Mouse (Mus musculus) cerebellum, postnatal 4 days (tissue): ENCODE measurements around the gene Gm49661.

Source experiments
- DNase-seq, 2 experiments: peaks; one replicate each; pipeline ENCODE4 v3.0.0; 2022; ENCODE audit warnings: low spot score in 2 of 2, mixed read lengths in 1 of 2

Gm49661 gene

DNA sequence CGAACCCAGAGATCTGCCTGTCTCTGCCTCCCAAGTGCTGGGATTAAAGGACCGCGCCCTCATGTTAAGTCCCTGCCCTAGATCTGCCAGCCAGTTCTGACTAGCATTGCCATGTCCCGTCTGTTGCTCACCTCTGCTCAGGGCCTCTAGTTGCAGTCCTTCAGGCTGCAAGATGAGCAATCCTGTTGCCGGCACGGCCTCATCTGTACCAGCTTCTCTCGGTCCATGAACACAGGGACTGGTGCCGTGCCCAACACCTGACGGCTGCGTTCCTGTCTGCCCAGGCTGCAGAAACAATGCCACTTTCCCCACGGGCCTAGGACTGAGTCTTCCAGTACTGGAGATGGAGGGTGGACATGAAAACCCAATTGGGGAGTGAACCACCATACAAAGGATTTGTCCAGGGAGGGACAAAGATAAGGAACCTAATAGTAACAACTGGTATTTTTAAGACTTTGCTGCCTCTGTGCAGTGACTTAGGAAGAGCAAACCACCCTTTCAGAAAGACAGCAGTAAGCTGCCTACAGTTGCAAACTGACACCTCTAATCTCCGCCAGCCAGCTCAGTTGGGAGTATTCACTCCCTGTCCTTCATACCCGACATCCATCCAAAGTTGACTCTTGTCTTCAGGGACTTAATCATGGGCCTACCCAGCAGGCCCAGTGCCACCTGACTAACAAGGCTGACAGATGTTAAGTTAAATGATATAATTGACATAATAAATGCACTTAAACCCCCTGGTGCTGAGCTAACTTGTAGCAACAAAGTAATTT lies 1.5 kb downstream of the Gm49661 start:
- no peak for DNase-seq

DNA sequence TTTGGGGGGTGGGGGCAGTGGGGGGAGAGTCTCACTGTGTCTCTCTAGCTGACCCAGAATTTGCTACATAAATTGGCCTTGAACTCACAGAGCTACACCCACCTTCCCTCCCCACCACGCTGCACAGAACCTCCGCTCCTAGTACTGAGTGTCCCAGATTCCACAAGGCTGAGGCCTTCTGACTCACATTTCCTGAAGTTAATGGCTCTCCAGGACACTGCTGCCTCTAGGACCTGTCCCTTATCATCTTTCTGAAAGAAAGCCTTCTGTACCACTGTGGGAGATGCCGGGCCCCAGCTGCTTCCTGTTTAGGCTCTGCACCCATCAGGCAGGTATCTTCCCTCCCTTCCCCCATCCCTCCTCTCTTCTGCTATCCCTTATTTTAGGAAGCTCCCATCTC lies 2.6 kb downstream of the Gm49661 start:
- no peak for DNase-seq

DNA sequence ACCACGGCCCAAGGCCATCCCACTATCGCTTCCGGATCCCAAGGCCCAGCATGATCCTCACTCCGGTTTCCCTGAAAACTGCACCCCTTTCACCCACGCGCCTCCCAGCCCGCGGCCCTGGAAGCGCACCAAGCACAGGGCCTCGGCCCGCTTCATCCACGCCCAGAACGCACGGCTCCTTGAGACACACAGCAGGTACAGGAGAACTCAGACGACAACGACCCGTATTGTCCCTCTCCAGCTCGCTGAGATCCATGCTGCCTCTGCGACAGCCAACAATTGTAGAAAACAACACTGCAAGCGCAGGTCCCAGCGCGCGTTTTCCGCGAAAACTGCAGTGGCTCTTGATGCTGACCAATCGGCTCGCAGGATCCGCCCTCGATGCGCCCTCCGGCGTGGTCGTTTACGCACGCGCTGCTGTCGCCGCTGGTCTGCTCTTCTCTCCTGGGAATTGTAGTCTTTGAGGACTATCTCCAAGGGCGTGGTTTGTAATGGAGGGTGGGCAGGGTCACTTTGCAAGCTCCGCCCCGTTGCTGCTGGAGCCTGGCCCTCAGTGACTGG lies 3.4 kb downstream of the Gm49661 start:
- peak; percentile 83 to 90 for DNase-seq

DNA sequence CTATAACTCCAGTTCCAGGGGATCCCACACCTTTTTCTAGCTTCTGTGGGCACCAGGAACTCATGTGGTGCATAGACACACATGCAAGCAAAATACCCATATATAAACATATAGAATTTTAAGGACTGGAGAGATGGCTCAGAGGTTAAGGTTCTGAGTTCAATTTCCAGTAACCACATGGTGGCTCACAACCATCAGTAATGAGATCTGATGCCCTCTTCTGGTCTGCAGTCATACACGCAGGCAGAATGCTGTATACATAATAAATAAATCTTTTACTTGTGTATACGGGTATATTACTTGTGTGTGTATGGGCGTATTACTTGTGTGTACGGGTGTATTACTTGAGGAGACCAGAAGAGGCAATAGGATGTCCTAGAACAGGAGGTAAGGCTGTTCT lies 5.3 kb downstream of the Gm49661 start:
- DNase-seq: no peak

DNA sequence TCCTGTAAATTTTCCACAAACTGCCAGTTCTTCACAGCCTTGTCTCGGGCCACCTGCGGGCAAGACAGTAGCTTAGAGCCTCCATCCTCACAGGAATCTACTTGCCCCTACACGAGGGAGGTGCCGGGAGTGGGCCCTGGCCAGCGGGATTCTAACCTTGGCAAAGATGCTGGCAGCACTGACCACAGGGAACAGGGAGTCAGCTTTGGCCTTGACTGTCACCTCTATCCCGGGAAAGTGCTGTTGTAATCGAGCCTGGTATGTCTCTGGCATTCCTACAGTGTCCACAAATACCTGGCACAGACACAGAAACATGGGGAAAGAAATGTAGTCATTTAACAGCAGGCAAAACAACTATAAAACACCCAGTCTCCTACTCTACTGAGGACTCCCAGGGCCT lies 9.4 kb downstream of the Gm49661 start:
- DNase-seq: no peak

DNA sequence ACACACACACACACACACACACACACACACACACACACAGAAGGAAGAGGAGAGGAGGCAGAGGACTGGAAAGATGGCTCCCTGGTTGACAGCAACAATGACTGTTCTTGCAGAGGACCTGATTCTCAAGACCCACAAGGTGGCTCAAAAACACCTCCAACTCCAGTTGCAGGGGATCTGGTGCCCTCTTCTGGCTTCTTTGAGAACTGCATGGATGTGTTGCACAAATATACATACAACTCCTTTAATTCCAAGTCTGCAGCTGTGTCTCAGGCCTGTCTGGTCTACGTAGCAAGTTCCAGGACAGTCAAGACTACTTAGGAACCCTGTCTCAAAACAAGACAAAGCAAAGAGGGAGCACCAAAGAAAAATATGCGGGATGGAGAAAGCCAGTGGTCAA lies 12.5 kb downstream of the Gm49661 start:
- peak; percentile 68 to 83 for DNase-seq

DNA sequence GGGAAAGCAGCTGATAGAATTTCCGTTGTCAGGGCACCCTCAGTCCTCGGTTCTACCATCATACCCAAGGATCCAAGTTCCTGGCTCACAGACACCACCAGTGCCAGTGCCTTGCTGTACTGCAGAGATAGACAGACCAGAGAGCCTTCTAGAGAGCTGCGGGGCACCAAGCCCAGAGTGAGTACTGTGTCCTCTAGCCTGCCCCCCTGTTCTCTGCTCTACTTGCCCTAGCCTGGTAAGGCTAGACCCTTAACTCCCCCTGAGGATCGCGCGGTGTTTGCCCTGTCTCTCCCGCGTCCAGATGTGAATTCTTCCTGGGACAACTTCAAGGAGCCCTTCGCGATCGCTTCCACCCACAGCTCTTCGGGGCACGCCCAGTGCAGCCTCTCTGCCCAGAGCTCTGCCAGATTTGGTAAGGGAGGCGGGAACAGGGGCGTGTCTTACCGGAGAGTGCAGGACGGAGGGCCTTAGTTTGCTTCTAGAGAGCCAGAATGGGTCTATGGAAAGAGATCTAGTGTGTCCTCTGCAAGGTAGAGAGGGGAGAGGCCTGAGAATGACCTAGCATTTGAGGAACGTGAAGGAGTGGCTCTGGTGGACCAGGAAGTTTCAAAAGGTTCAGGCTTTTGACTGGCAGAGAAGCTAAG lies 16.5 kb downstream of the Gm49661 start:
- no peak for DNase-seq

DNA sequence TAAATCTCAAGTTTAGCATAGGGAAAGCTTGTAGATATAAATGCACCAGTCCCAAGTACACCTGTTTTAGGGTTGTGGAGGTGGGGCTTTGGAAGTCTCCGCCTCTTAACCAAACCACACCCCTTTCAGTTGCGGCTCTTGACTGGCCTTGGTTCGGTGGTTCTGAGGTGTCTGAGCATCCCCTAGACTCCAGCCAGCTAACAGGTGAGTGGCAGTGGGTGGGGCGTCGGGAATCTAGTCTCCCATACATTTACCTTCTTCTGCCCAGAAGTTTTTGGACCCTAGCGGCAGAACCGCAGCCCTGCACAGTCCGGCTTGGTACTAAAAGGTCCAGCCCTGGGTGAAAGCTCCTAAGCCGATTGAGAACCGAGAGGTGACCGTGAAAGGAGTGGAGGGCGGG lies 19.5 kb downstream of the Gm49661 start:
- DNase-seq: no peak

DNA sequence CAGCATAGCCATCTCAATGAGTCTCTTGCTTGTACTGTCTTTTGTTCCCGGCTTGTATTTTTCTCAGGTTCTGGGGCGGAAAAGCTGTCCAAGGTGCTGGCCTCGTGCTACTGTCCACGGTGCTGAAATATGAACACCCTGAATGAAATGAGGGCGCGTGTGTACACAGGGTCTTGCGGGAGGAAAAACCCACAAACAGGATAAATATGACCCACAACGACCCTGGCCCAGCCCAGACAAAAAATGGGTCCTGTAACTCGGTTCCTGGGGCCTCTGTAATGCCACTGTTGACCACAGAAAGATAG lies 22.0 kb downstream of the Gm49661 start:
- no peak for DNase-seq

DNA sequence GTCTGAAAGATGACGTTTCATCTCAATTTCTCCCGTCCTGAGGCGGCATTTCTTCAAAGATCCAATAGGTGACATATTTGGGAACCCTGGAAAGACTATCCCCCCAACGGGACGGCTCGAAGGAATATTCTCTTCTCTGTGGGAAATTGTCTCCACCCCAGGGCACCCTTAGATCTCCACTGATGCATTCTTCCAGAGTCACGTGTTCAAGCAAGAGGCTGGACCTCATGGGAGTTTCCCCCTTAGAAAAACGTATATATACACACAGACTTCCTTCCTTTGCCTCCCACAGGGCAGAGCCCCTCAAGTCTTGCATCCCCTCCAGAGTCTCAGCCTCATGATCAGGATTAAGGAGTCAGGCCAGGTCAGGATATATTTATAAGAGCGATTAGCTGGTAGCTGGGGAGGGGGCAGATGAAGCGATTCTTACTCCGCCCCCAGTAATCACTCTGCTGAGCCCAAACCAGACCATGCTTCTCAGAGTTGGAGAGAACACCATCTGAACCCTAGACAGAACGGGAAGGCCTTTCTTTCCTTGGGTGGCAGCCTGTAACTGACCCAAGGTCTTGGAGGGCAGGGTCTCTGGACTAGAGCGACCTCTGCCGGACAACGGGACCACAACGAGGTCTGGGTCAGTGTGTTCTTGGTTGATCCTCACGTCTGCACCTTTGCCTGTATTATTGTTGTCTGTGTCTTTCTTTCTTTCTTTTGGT lies 22.5 kb downstream of the Gm49661 start, which contains the start of gene Rtbdn:
Gene Rtbdn, plus strand, starts transcription at position 464 of the 713 bp plus-strand sequence.
- DNase-seq: peak in 1 of 2 experiments; percentile 56

DNA sequence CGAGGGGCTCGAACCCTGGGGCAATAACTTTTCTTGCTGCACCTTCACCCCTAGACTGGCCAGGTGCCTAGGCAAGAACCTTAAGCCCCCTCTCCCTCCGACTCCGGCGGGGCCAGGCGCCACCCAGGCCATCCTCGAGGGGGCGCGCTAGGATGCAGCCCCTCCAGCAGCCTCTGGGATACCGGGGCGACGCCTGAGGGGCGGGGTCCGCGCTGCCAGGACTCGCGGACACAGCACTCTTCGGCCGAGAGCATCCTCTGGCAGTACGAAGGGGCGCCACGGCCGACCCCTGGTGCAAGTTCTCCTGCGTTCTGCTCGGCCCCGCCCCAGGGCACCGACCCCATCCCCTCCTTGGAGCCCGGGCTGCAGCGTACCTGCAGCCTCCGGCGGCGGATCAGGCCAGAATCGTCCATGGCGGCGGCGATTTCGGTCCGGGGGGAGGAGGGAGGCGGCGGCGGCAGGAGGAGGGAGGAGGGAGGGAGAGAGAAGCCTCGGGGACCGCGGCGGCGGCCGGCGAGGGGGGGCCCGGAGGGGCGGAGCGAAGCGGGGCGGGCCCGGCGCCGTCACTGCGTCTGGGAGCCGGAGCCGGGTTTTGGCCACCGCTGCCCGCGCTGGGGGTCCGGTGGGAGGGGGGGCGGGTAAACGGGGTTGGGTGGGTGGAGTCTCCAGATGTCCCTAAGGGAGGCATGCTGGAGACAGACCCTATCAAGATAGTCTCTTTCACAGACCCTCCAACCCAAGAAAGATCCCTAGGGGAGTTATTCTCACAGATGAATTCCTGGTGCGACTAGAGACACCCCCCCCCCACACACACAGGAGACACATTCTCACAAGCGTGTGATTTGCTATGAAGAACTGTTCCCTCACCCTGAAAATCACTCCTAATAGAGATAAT lies 23.4 kb downstream of the Gm49661 start:
- DNase-seq: peak in 1 of 2 experiments; percentile 74

DNA sequence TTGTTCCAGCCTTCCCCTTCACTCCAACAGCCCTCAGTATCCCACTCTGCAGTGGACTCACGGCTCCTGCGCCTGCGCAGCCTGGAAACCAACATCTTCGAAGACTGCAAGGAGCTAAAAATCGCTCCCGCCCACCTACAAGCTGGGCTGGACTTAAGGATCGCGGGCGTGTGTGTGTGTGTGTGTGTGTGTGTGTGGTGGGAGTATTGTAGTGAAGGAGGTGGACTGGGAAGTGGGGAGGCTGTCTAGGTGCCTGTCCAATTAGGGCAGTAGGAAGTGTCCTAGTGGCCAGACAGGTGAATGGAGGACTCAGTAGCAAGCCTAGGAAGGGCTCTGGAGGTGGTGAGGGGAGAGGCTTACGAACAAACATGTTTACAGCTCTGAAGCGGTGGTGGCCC lies 24.0 kb downstream of the Gm49661 start:
- peak in 1 of 2 experiments; percentile 34 for DNase-seq

DNA sequence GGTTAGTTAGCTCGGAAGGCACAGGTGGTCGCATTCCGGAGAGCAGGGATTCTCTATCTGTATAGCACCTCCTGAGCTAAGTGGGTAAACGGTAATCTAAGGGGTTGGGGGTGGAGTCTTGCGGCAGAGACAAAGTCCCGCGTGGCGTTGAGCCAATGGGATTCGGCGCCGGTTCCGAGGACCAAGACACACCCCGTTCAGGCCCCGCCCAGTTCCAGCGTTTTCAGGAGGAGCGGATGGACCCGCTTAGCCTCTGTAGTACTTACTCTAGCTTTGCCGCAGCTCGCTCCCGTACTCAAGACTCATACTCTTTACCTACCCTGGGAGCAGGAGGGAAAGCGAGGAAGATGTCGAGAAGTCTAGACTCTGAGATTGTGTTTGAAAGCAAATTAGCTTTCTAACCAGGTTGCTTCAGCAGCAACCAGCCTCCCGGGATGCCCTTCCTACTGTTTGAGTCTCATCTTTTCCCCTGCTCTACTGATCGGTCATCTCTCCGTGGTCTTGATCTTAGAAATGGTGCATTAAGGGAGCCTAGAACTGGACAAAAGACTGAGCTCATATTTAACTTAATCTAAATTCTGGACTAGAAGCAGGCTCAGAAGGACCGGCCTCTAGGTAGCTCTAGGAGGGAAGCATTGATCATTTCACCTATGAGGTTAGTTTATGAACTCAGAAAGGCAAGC lies 24.6 kb downstream of the Gm49661 start:
- peak in 1 of 2 experiments; percentile 48 for DNase-seq

DNA sequence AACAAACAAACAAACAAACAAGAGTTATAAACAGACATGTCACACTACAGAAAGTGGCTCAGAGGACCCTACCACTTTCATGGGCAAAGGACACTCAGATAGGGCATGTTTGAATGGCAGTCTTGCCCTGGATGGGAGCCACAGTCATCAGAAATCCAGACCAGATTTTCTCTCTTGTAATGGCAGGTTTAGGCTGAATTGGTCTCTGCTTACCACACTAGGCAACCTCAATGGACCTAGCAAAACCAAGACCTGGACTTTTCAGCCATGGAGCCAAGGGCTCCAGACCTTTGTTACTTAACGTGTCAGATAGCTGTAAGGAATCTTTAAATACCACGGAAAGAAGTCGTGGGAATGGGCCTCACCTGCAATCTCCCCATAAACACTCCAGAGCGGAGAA lies 25.5 kb downstream of the Gm49661 start:
- DNase-seq: no peak

DNA sequence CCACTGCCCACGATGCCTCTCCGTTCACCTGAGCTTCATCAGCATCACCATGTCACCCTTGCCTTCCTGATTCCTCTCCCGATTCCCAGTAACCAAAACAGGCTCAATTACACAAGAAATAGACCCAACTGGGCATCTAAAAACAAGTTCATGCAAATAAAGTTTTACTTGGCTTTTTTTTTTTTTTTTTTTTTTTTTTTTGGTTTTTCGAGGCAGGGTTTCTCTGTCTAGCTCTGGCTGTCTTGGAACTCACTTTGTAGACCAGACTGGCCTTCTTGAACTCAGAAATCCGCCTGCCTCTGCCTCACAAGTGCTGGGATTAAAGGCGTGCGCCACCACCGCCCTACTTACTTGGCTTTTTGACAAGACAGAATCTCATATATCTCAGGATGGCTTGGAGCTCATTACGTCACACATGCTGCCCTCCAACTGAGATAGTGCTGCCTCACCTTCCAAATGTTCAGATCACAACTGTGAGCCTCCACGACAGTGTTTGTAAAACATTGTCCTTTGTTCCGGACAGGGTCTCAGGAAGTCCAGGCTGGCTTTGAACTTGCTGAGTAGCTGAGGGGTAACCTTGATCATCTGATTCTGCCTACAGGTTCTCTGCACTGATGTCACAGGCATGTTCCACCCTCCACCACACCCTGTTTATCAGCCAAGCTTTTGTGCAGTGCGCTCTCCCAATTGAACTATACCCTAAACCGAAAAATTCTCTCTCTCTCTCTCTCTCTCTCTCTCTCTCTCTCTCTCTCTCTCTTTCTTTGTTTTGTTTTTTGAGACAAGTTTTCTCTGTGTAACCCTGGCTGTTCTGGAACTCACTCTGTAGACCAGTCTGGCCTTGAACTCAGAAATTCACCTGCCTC lies 31.4 kb downstream of the Gm49661 start:
- no peak for DNase-seq

DNA sequence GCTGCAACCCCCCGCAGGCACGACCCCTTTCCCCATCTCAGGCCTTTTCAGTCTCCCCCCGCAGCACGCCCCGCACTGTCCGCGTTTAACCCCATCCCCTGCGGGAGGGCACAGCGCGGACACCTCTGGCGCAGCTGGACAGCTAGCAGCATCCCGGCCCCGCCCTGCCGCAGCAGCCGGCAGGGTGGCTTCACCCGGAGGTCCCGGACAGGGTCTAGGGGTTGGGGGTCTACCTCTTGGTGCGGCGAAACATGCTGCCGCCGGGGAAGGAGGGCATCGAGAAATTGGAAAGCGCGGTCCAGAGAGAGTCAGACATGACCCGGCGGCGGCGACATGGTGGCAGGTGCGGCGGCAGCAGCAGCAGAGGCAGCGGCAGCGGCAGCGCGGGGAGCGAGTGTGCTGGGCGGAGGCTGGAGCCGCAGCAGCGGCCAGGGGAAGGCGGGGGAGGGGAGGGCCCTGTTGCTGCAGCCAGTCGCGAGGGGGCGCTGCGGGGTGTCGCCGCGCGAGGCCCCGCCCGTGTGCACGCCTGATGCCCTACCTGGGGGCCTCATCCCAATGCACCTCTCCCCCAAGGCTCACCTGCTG lies 32.2 kb downstream of the Gm49661 start, which contains the start of gene Mast1:
Gene Mast1, minus strand, starts transcription at position 398 of the 585 bp plus-strand sequence.
- DNase-seq: peak; percentile 68 to 85

DNA sequence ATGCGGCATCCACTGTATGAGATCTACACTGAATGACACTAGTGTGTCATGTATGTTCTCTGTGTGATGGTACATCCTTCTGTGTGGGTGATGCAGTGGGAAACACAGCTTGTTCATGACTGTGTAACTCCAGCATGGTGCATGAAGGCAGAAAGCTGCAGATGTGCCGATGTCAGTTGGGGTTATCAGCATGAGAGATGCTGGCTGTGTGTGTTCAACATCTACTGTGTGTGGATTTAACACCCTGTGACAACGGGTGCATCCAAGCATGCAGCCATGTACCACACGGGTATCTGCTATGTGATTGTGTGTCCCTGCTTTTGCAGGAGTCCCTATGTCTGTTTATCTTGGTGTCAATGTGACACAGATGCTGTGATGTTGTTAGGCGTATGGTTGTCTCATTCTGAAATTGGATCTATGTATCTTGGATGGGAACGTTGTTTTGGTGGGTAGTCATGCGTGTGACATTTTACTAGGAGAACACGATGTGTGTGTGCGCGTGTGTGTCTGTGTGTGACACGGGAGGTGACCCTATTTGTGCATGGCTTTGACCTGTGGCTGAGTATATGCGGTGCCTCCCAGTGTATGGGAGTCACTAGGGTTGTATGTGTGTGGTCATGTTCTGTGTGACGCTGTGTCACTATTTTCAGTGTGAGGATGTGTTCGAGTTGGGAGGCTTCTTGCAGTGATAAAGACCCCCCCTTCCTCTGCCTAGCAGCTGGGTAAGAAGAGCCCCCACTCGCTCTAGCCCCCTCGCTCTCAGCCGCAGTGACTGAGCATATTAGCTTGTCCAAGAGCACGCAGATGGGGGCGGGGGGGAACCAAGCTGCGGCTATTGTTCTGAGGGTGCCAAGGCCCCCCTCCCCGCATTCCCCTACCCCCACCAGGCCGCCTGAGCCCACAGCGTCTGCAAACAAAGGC lies 32.9 kb downstream of the Gm49661 start:
- DNase-seq: no peak

DNA sequence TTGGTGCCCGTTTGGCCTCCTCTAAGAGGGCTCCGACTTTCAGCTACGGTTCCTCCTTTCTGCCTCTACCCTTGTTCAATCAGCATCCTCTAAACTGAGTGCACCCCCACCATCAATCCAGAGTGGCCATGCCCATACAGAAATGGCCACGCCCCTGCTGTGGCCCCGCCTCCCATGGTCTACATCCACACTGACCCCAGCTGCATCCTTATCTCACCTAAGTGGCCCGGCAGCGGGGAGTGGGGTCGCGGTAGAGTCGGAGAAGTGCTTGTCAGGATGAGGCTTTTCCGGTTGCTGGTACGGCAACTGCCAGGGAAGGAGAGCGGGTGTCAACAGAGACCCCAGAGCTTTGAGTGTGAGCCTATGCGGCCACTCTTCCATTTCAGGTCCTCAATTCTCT lies 33.7 kb downstream of the Gm49661 start:
- DNase-seq: no peak
